Mouse (Mus musculus) heart, embryonic 15.5 days (tissue): ENCODE data around the gene Bco1. TPM values are rescaled to one million over a fixed set of nuclear protein-coding genes. Genes with fewer than 3 reads are reported as not detected.
A peak's percentile ranks its signal among the peaks of the same experiment; 100 is the strongest.

Experiments used
- ATAC-seq: fragments of 200-750 bp; cut with Nextera tagmentation; replicated peaks from 2 replicates; pipeline ENCODE4 v1.8.0; 2017; ENCODE audit warnings: low read depth, moderate TSS enrichment; ENCODE audit not compliant: insufficient number of reproducible peaks, insufficient read depth, low FRiP score
- H3K27ac ChIP-seq: fragments of 300-500 bp; sonication (generic); 2 replicates; pipeline ENCODE4 v1.5.1; 2015; ENCODE audit warnings: mild to moderate bottlenecking, inconsistent platforms
- H3K27me3 ChIP-seq: fragments of 300-500 bp; sonication (generic); 2 replicates; pipeline ENCODE4 v1.6.1; 2015; ENCODE audit warnings: inconsistent platforms
- H3K36me3 ChIP-seq: fragments of 300-500 bp; sonication (generic); 2 replicates; pipeline ENCODE4 v1.6.1; 2015; ENCODE audit warnings: mild to moderate bottlenecking, inconsistent platforms
- H3K4me1 ChIP-seq: fragments of 300-500 bp; sonication (generic); replicated peaks from 2 replicates; pipeline ENCODE4 v1.6.1; 2015; ENCODE audit warnings: inconsistent platforms
- H3K4me2 ChIP-seq: fragments of 300-500 bp; sonication (generic); 2 replicates; pipeline ENCODE4 v1.6.1; 2015; ENCODE audit warnings: inconsistent platforms, mild to moderate bottlenecking, moderate library complexity
- H3K4me3 ChIP-seq: fragments of 300-500 bp; sonication (generic); 2 replicates; pipeline ENCODE4 v1.5.1; 2015; ENCODE audit warnings: mild to moderate bottlenecking, inconsistent platforms
- H3K9ac ChIP-seq: fragments of 300-500 bp; sonication (generic); 2 replicates; pipeline ENCODE4 v1.6.1; 2015; ENCODE audit warnings: mild to moderate bottlenecking, inconsistent platforms
- H3K9me3 ChIP-seq: fragments of 300-500 bp; sonication (generic); replicated peaks from 2 replicates; pipeline ENCODE4 v1.6.1; 2016; ENCODE audit warnings: inconsistent platforms
- WGBS: fragments of 180-500 bp; shearing (Covaris S2); methylation state at CpG from one replicate; pipeline ENCODE4 v1.1.7; 2015; ENCODE audit warnings: mixed read lengths; 5-methylcytosine and 5-hydroxymethylcytosine counted together
- polyA plus RNA-seq: library from polyadenylated mRNA; unstranded; fragments of >200 nt; fragmentation: Nextera tagmentation; extraction: Ambion mirVana; gene quantifications from 2 replicates; pipeline ENCODE4 v1.2.1, GENCODE M21; 2015

Bco1 gene
- polyA plus RNA-seq, 1 experiment from 2014 or later: not detected

DNA sequence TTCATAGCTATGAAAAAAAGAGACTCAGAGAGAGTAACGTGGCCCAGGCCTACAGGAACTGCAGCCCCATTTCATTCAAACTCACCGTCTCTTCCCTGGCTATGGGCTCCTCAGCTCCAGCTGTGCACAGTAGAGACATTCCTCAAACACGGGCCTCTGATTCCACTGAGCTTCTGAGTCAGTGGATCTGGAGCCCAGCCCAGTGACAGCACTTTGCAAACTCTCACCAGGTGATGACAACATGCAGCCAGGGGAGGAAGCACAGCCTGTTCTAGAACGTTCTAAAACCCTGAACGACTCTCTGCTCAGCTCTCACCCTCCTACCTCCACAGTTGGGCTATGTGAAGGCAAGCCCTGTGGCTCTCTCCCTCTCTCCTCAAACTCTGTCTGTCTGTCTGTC is 1.6 kb upstream of the Bco1 start:
- H3K27ac ChIP-seq: peak overlapping the region; percentile 24; the same call in 1 of the 2 replicates
- 23% methylated on average over 5 of the region's 5 CpGs for WGBS
- 0 out of 2 replicates have a peak, but pooled peaks have one; percentile 32 for ATAC-seq
- no peaks in the 10 kb centered on the region for H3K36me3 ChIP-seq
- H3K9ac ChIP-seq: no peak overlapping the region
- no peaks in the 10 kb centered on the region for H3K27me3 ChIP-seq
- no peaks in the 10 kb centered on the region for H3K9me3 ChIP-seq
- no peak overlapping the region for H3K4me3 ChIP-seq
- H3K4me1 ChIP-seq: peaks cover 5% of the 10 kb centered on the region; the same call in 1 of the 2 replicates
- no peak overlapping the region for H3K4me2 ChIP-seq

DNA sequence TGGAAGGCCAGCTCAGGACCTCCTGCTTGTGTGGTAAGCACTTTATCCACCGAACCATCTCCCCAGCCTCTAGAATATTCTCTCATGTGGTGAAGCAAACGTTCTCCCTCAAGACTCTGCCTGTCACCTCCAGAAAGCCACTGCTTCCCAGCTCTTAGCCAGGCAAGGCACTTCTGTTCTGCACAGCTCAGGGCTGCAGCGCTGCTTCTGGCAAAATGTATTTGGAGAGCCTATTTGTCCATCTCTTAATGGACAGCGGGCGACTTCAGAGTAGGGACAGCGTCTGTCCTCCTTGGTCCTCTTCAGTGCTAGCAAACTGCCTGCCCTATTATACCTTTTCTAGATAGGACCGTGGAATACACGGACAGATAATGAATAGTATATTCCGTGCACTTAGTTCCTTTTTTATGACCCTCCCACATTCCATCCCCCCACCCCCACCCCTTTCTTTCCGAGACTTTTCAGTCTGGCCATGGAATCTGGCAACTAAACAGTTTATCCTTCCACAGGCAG is 1.5 kb downstream of the Bco1 start:
- peaks cover 5% of the 10 kb centered on the region; the same call in 1 of the 2 replicates for H3K4me1 ChIP-seq
- H3K4me3 ChIP-seq: no peak overlapping the region
- no peak overlapping the region for H3K9ac ChIP-seq
- H3K27me3 ChIP-seq: no peaks in the 10 kb centered on the region
- H3K4me2 ChIP-seq: peak overlapping the region; percentile 6; the same call in 1 of the 2 replicates
- no peak for ATAC-seq
- WGBS: 60% methylated on average over 10 of the region's 10 CpGs
- H3K9me3 ChIP-seq: no peaks in the 10 kb centered on the region
- no peak overlapping the region for H3K27ac ChIP-seq
- H3K36me3 ChIP-seq: no peaks in the 10 kb centered on the region

DNA sequence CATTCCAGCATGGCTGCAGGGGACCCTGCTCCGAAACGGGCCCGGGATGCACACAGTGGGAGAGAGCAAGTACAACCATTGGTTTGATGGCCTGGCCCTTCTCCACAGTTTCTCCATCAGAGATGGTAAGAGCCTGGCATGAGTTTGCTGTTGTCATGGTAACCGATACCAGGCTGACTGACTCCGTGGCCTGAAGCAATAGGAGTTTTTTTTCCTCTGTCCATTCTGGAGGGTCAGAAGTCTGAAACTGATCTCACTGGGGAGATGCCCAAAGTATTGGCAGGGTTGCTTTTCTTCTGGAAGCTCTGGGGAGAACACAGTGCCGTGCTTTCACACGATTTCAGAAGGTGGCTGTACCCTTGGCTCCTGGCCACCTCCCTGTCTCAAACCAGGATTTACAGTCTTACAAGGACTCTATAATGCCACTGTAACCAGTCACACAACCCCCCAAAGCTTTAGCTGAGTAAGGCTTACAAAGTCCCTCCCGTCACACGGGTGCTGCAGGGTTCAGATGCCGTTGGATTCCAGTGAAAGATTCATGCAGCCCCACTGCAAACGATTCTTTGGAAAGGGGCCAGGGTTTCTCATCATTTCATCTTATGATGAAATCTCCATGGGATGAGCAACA is 2.0 kb downstream of the Bco1 start:
- H3K4me1 ChIP-seq: peaks cover 5% of the 10 kb centered on the region; the same call in 1 of the 2 replicates
- H3K9ac ChIP-seq: no peak overlapping the region
- 56% methylated on average over 11 of the region's 11 CpGs for WGBS
- H3K36me3 ChIP-seq: no peaks in the 10 kb centered on the region
- peak overlapping the region; percentile 6; the same call in 1 of the 2 replicates for H3K4me2 ChIP-seq
- no peaks in the 10 kb centered on the region for H3K27me3 ChIP-seq
- no peaks in the 10 kb centered on the region for H3K9me3 ChIP-seq
- no peak overlapping the region for H3K27ac ChIP-seq
- no peak for ATAC-seq
- no peak overlapping the region for H3K4me3 ChIP-seq

DNA sequence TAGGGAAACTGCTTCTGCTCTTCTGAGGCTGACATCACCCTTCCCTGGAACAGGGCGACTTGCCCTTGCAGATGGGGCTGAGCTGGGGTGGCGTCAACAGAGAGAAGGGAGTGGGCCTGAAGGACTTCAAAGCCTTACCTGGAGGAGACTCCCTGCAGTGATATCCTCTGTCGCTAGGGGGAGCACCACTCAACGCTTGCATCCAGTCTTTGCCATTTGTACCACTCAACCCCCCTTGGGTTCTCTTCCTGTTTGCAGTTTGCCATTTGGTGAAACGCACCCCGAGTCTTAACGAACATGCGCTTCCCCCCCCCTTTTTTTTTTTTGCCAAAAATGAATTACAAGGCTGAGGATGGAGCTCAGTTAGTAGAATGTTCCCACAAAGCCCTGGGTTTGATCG is 11.9 kb downstream of the Bco1 start:
- Histone ChIP-seq H3K9ac (no peak overlapping the region), H3K4me1 (no peaks in the 10 kb centered on the region), H3K27ac (no peak overlapping the region), H3K27me3 (no peaks in the 10 kb centered on the region), H3K4me2 (no peak overlapping the region), H3K9me3 (no peaks in the 10 kb centered on the region), H3K4me3 (no peak overlapping the region), H3K36me3 (no peaks in the 10 kb centered on the region)
- no peak for ATAC-seq
- WGBS: 10% methylated on average over 9 of the region's 9 CpGs

DNA sequence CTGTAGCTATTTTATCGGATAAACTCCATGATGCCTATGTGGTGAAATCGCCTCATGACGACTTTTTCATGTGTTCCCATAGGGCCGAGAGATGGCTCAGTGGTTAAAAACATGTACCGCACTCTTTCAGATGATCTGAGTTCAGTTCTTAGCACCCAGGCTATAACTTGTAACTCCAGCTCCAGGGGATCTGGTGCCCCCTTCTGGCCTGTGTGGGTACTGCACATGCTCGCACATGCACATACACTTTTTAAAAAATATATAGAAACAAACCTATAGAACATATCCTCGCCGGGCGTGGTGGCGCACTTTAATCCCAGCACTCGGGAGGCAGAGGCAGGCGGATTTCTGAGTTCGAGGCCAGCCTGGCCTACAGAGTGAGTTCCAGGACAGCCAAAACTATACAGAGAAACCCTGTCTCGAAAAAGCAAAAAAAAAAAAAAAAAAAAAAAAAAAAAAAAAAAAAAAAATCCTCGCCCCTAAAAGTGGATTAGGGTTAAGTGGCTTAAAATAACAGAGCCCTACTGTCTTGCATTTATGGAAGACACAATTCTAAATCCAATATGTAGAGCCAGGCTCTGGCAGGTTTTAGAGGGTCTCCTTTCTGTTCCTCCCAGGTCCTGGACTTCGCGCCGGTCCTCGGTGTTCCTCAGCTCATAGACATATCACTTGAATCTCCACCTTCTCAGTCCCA is 13.5 kb downstream of the Bco1 start:
- H3K27me3 ChIP-seq: no peaks in the 10 kb centered on the region
- H3K9ac ChIP-seq: no peak overlapping the region
- no peak overlapping the region for H3K4me2 ChIP-seq
- ATAC-seq: no peak
- H3K9me3 ChIP-seq: no peaks in the 10 kb centered on the region
- no peaks in the 10 kb centered on the region for H3K4me1 ChIP-seq
- WGBS: 90% methylated on average over 19 of the region's 19 CpGs
- no peak overlapping the region for H3K4me3 ChIP-seq
- H3K36me3 ChIP-seq: no peaks in the 10 kb centered on the region
- no peak overlapping the region for H3K27ac ChIP-seq

DNA sequence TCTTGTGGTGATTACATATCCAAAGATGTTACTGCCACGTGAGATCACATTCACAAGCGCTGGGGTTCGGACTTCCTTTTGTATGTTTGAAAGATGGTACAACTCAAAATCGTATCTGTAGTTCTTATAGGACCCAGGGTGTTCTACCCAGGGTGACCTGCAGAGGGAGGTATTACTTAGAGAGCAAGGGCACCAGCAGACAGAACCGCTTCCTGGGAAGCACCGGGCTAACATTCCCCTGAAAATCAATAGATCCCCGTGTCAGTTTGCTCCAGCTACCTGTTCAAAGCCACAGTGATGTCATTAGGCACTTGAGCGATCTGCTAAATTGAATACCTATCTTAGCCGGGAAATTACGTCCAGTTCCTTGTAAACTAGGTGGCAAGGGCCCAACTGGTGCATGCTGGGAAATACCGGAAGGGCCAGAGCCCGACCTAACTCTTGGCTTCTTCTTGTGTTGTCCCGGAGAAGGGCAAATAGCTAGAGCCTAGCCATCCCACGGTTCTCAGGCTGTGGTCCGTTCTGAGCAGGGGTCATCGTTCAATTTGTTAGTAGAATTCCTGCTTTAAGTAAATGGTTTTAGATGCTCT is 14.2 kb downstream of the Bco1 start:
- H3K4me2 ChIP-seq: 0 out of 2 replicates have a peak overlapping the region, but pooled peaks have one; percentile 13
- ATAC-seq: no peak
- 53% methylated on average over 16 of the region's 16 CpGs for WGBS

DNA sequence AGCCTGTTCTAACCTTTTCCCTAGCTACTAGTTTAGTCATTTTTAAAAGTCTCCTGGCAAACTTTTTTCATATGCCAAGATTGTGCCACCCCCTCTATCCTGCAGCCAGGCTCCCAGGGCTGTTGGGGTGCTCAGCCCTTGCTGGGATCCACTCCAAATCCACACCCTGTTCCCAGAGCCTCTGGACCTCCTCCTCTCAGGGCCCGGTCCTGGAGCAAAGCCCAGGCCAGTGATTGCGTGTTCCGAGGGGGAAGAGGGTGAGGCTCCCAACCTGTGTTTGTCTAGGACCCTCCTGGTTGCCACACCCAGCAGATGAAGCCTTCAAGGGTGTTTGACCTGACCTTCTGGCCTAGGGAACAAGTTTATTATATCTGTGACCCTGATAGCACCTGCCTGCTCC is 16.0 kb downstream of the Bco1 start:
- H3K9ac ChIP-seq: no peak overlapping the region
- 68% methylated on average over 3 of the region's 3 CpGs for WGBS
- H3K27me3 ChIP-seq: no peaks in the 10 kb centered on the region
- no peaks in the 10 kb centered on the region for H3K36me3 ChIP-seq
- peaks cover 10% of the 10 kb centered on the region for H3K4me1 ChIP-seq
- H3K4me3 ChIP-seq: no peak overlapping the region
- H3K4me2 ChIP-seq: no peak overlapping the region
- H3K9me3 ChIP-seq: no peaks in the 10 kb centered on the region
- no peak for ATAC-seq
- no peak overlapping the region for H3K27ac ChIP-seq

More for the DNA sequence above, 14.2 kb downstream of the Bco1 start:
- no peak overlapping the region for H3K9ac ChIP-seq
- H3K27ac ChIP-seq: no peak overlapping the region
- no peaks in the 10 kb centered on the region for H3K9me3 ChIP-seq
- no peaks in the 10 kb centered on the region for H3K36me3 ChIP-seq
- no peaks in the 10 kb centered on the region for H3K27me3 ChIP-seq
- H3K4me1 ChIP-seq: no peaks in the 10 kb centered on the region
- H3K4me3 ChIP-seq: no peak overlapping the region

DNA sequence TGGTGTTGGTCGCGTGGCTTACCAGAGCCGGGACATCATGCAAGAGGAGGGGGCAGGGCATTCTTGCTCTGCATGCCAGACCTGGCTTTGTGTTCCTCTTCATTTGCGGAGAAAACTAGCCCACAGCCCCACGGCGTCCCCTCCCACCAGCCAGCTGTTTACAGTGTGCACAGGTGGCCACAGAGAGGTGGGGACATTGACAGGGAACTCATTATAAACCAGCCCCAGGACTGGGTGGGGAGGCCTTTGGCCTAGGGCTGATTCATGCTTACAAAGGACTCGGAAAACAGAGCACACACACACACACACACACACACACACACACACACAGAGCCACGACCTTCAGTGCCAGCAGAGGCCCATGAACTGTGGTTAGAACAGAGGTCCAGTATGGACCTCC is 16.6 kb downstream of the Bco1 start:
- H3K9ac ChIP-seq: no peak overlapping the region
- H3K27me3 ChIP-seq: no peaks in the 10 kb centered on the region
- peaks cover 10% of the 10 kb centered on the region for H3K4me1 ChIP-seq
- 57% methylated on average over 8 of the region's 8 CpGs for WGBS
- no peak for ATAC-seq
- H3K9me3 ChIP-seq: no peaks in the 10 kb centered on the region
- no peak overlapping the region for H3K4me2 ChIP-seq
- no peaks in the 10 kb centered on the region for H3K36me3 ChIP-seq
- H3K27ac ChIP-seq: no peak overlapping the region
- no peak overlapping the region for H3K4me3 ChIP-seq

DNA sequence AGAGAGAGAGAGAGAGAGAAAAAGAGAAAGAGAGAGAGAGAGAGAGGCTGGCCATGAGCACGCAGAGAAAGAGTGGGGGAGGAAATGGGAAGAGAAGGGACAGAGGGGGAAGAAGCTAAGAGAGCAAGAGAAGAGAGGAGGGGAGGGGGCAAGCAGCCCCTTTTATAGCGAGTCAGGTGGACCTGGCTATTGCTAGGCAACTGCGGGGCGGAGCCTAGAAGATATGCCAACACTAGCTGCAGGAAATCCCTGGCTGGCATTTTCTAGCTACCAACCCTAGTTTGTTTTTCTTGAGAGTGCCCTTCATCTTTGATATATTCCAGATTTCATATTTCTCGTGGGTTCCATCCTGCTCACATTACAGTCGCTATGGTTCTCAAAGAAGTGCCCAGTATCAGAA is 19.4 kb downstream of the Bco1 start:
- no peak for ATAC-seq
- Histone ChIP-seq H3K27me3 (no peaks in the 10 kb centered on the region), H3K9me3 (no peaks in the 10 kb centered on the region), H3K36me3 (no peaks in the 10 kb centered on the region), H3K4me3 (no peak overlapping the region), H3K9ac (no peak overlapping the region), H3K4me2 (no peak overlapping the region), H3K4me1 (peaks cover 10% of the 10 kb centered on the region), H3K27ac (no peak overlapping the region)
- 45% methylated on average over 6 of the region's 6 CpGs for WGBS

DNA sequence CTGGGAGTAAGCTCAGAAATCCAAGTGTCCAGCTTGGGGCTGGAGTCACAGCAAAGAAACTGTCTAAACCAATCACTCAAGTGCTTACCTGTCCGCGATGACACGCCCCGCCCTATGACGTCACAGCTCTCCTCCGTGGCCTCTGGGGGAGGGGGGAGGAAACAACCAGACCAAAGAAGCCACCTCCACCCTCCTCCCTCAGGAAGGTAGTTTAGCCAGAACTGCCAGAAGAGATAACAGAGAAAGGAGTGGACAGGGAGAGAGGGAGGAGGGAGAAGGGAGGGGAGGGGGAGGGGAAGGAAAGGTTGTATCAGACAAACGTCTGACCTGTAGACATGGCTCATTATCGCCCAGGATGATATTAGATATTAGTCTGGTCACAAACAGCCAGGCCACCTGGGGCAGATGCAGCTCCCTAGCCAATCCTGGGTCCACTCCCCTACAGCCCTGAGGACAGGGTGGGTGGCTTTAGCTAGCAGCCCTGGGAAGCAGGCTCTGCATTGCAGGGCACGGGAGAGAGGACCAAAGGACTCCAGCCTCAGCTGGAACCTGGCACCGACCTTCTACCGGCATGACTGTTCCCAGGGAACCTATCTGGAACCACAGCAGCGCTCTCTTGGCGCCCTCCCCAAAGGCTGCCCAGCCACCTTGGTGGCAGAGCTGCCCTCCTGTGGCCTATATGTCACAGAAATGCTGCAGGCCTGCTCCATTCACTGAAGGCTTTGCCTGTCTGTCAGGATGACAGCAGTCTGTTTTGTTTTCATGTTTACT is 20.2 kb downstream of the Bco1 start:
- no peaks in the 10 kb centered on the region for H3K27me3 ChIP-seq
- H3K9ac ChIP-seq: no peak overlapping the region
- no peaks in the 10 kb centered on the region for H3K36me3 ChIP-seq
- H3K9me3 ChIP-seq: no peaks in the 10 kb centered on the region
- H3K4me3 ChIP-seq: no peak overlapping the region
- H3K4me2 ChIP-seq: peak overlapping the region; percentile 25; the same call in 1 of the 2 replicates
- no peak overlapping the region for H3K27ac ChIP-seq
- peaks cover 10% of the 10 kb centered on the region for H3K4me1 ChIP-seq
- WGBS: 13% methylated on average over 13 of the region's 13 CpGs
- ATAC-seq: 0 out of 2 replicates have a peak, but pooled peaks have one; percentile 11

DNA sequence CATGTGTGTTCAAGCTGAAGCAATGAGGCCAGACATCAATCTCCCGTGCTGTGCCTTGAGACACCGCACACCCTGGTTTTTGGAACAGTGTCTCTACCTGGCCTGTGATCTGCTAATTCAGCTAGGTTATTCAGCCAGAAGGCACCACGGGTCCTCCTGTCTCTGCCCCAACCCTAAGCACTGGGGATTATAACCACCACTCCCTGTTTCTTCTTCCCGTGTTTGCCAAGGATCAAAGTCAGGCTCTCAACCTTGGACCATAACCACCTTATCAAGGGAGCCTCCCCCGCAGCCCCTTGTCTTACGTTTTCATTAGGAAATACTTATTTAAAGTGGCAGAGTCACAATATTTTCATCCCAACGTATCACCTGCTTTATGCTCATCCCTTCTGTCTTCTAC is 20.9 kb downstream of the Bco1 start:
- Histone ChIP-seq H3K27ac (no peak overlapping the region), H3K9ac (no peak overlapping the region), H3K36me3 (no peaks in the 10 kb centered on the region), H3K9me3 (no peaks in the 10 kb centered on the region), H3K4me2 (no peak overlapping the region), H3K27me3 (no peaks in the 10 kb centered on the region), H3K4me3 (no peak overlapping the region), H3K4me1 (peaks cover 10% of the 10 kb centered on the region)
- WGBS: 61% methylated on average over 7 of the region's 7 CpGs
- no peak for ATAC-seq
